Mouse (Mus musculus) ES-Bruce4 (cell line): ENCODE results near the gene Anapc16. TPM values are rescaled to one million over a fixed set of nuclear protein-coding genes. Genes with fewer than 3 reads are reported as not detected.

Experiments
- H3K27ac ChIP-seq: 2 replicates; pipeline ENCODE4 v1.5.1; 2012; ENCODE audit warnings: low read length, inconsistent platforms; ENCODE audit not compliant: insufficient read depth
- H3K27me3 ChIP-seq: 2 replicates; pipeline ENCODE4 v1.6.1; 2012; ENCODE audit warnings: mild to moderate bottlenecking, low read length, inconsistent platforms; ENCODE audit not compliant: control insufficient read depth, poor library complexity, insufficient read depth, severe bottlenecking
- H3K36me3 ChIP-seq: 2 replicates; pipeline ENCODE4 v1.6.1; 2012; ENCODE audit warnings: inconsistent platforms, mild to moderate bottlenecking, low read length, moderate library complexity; ENCODE audit not compliant: control insufficient read depth, poor library complexity, insufficient read depth, severe bottlenecking
- H3K4me1 ChIP-seq: one replicate; pipeline ENCODE4 v1.8.1; 2011; ENCODE audit warnings: low read length; ENCODE audit not compliant: control insufficient read depth, insufficient read depth
- H3K4me3 ChIP-seq: 2 replicates; pipeline ENCODE4 v1.5.1; 2011; ENCODE audit warnings: low read depth, mild to moderate bottlenecking, low read length
- H3K9ac ChIP-seq: 2 replicates; pipeline ENCODE4 v1.6.1; 2012; ENCODE audit warnings: low read depth, mild to moderate bottlenecking, inconsistent platforms; ENCODE audit not compliant: poor library complexity, severe bottlenecking
- H3K9me3 ChIP-seq: replicated peaks from 2 replicates; pipeline ENCODE4 v1.6.1; 2012; ENCODE audit warnings: mild to moderate bottlenecking, low read length, inconsistent platforms; ENCODE audit not compliant: control insufficient read depth, poor library complexity, insufficient read depth, severe bottlenecking
- CTCF ChIP-seq: IDR thresholded peaks from one replicate; pipeline ENCODE4 v1.8.1; 2011; ENCODE audit warnings: low read depth, low read length
- EP300 ChIP-seq: IDR thresholded peaks from 2 replicates; pipeline ENCODE4 v1.6.1; 2011; ENCODE audit warnings: low read depth, low read length; ENCODE audit not compliant: insufficient read depth
- POLR2A ChIP-seq: IDR thresholded peaks from one replicate; pipeline ENCODE4 v1.8.1; 2011; ENCODE audit warnings: low read length; ENCODE audit not compliant: insufficient read depth
- polyA plus RNA-seq: library from polyadenylated mRNA; stranded (reverse); fragments of >200 nt; gene quantifications from 2 replicates; pipeline ENCODE4 v1.2.4, GENCODE M21; 2011; ENCODE audit warnings: low read depth; ENCODE audit not compliant: missing spikeins, insufficient read depth, insufficient read length

Gene Anapc16
- polyA plus RNA-seq, 1 experiment: 24.4 TPM

DNA sequence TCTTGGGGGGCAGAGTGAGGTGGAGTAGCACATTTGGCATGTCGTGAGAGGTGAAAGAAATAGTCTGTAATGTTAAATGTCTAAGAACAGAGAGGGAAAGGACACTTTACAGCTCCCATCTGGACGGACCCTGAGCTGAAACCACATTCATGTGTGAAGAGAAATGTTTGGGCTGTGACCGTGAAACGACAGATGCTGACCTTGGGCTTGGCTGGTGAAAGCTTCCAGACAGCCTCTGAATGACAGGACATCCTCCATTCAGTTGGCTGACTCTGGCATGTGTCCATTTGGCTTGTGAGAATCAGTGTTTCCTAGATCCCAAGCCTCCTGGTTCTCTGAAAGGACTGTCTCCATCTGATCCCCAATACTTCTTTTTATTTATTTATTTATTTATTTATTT lies 14.9 kb downstream of the Anapc16 start:
- Histone ChIP-seq H3K27me3 (no peaks in the 10 kb centered on the region), H3K9ac (no peak overlapping the region), H3K36me3 (peaks cover 18% of the 10 kb centered on the region), H3K9me3 (no peaks in the 10 kb centered on the region), H3K4me3 (no peak overlapping the region), H3K27ac (no peak overlapping the region), H3K4me1 (no peaks in the 10 kb centered on the region)
- no peak for TF ChIP-seq EP300
- TF ChIP-seq POLR2A: no peak
- no peak for TF ChIP-seq CTCF

- Histone ChIP-seq H3K27ac (no peak overlapping the region), H3K9ac (no peak overlapping the region), H3K4me1 (peaks cover 8% of the 10 kb centered on the region), H3K36me3 (peaks cover 2% of the 10 kb centered on the region), H3K27me3 (no peaks in the 10 kb centered on the region), H3K9me3 (no peaks in the 10 kb centered on the region), H3K4me3 (no peak overlapping the region)
- no peak for TF ChIP-seq POLR2A
- TF ChIP-seq EP300: no peak
- no peak for TF ChIP-seq CTCF
Observed at GRCm38 (mm10) chr10:59982379-59982873, 20.5 kb downstream of the Anapc16 start.

- Histone ChIP-seq H3K36me3 (no peaks in the 10 kb centered on the region), H3K9me3 (no peaks in the 10 kb centered on the region), H3K9ac (no peak overlapping the region), H3K27me3 (no peaks in the 10 kb centered on the region), H3K27ac (no peak overlapping the region), H3K4me3 (no peak overlapping the region), H3K4me1 (peaks cover 8% of the 10 kb centered on the region)
- TF ChIP-seq EP300 (no peak), CTCF (no peak), POLR2A (no peak)
Observed at GRCm38 (mm10) chr10:59981792-59982191, 21.1 kb downstream of the Anapc16 start.

GRCm38 (mm10) chr10:59981336-59981735 lies 21.6 kb downstream of the Anapc16 start:
- H3K4me3 ChIP-seq: no peak overlapping the region
- H3K4me1 ChIP-seq: peaks cover 8% of the 10 kb centered on the region
- no peaks in the 10 kb centered on the region for H3K27me3 ChIP-seq
- no peak overlapping the region for H3K9ac ChIP-seq
- no peaks in the 10 kb centered on the region for H3K36me3 ChIP-seq
- TF ChIP-seq POLR2A (no peak), CTCF (no peak), EP300 (no peak)
- no peak overlapping the region for H3K27ac ChIP-seq
- no peaks in the 10 kb centered on the region for H3K9me3 ChIP-seq

DNA sequence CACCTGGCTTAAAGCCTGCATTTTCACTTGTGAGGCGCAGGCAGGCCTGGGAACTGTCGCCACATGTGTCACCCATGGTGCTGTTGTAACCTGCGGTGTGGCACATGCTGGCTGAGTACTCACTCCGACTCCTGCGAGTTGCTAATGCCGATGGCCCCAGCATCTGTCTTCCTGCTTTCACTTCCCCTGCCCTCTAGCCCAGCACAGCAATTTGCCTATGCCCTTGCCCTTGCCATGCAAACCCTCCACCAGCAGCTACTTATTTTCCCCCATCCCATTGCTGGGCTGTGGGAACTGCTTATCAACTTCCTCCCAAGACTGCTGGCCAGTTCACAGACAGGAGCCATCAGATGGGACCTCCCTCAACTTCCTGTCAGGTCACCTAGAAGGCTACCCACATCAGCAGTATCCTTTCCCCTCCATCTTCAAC lies 22.1 kb downstream of the Anapc16 start:
- no peak overlapping the region for H3K9ac ChIP-seq
- no peak overlapping the region for H3K4me3 ChIP-seq
- no peak for TF ChIP-seq CTCF
- TF ChIP-seq POLR2A: no peak
- no peak for TF ChIP-seq EP300
- H3K36me3 ChIP-seq: no peaks in the 10 kb centered on the region
- H3K9me3 ChIP-seq: no peaks in the 10 kb centered on the region
- H3K27me3 ChIP-seq: no peaks in the 10 kb centered on the region
- H3K4me1 ChIP-seq: peaks cover 8% of the 10 kb centered on the region
- H3K27ac ChIP-seq: no peak overlapping the region

- Histone ChIP-seq H3K36me3 (no peaks in the 10 kb centered on the region), H3K27me3 (no peaks in the 10 kb centered on the region), H3K4me3 (no peak overlapping the region), H3K9ac (no peak overlapping the region), H3K27ac (no peak overlapping the region), H3K9me3 (no peaks in the 10 kb centered on the region), H3K4me1 (peaks cover 12% of the 10 kb centered on the region)
- TF ChIP-seq POLR2A (no peak), CTCF (no peak), EP300 (no peak)
Observed at GRCm38 (mm10) chr10:59978873-59979743, 23.8 kb downstream of the Anapc16 start.
